In the genomic region with DNA sequence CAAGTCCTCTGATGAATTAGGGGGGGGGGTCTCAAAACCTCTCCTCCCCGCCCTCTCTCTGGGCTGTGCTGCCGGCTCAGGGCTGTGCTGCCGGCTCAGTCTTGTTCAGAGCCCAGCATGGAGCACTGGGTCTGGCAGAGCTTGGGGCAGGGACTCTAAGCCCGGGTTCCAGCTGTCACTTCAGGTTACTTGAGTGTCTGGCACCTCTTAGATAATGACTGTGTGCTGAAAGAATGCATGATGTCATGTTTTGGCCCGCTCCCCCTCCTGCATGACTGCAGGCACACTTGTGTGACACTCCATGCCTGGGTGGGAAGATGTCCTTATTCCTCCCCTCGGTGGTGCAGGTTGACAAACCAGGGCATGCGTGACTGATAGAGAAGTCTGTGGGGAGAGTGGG, we compare ENCODE assay signal across 9 mouse cellular contexts. TPM values are rescaled to one million over a fixed set of nuclear protein-coding genes. Genes with fewer than 3 reads are reported as not detected.
DNase-seq lines count a peak whose midpoint lies in the region; ATAC-seq and TF ChIP-seq lines count a peak whose summit lies in the region.
"Had no signal": no experiment of that assay in that cellular context is flagged by ENCODE, and none has a peak within 500 bp of the region (broad histone marks: within the 10 kb centered on the region; RNA-seq: fewer than 3 reads in every experiment).

No protein-coding gene starts in this region.

- TF ChIP-seq EP300 in lung, postnatal 0 days (IDR thresholded peaks at IDR 0.05): no peak

- peak overlapping the region; percentile 56; the same call in 1 of the 2 replicates for H3K27ac ChIP-seq in heart, embryonic 13.5 days (replicated peaks)
- H3K27ac ChIP-seq in lung, postnatal 0 days (ENCODE audit: low read length): no peak overlapping the region
- no peak overlapping the region; the same call in 1 of the 2 replicates for H3K27ac ChIP-seq in left cerebral cortex, adult 2 months

- WGBS in heart, embryonic 13.5 days: 21% methylated on average over 7 of the region's 7 CpGs
- 28% methylated on average over 7 of the region's 7 CpGs for WGBS in lung, postnatal 0 days

- no peak for TF ChIP-seq CTCF in lung, postnatal 0 days (IDR thresholded peaks at IDR 0.05)
- TF ChIP-seq CTCF in left cerebral cortex, adult 2 months (IDR thresholded peaks at IDR 0.05): no peak

- ATAC-seq in heart, embryonic 13.5 days (ENCODE audit: extremely low read depth, insufficient number of reproducible peaks, low FRiP score, low TSS enrichment): 0 out of 2 replicates have a peak, but pooled peaks have one; percentile 21
- ATAC-seq in lung, postnatal 0 days: peak; percentile 61

- intact Hi-C loops in left cerebral cortex, adult 2 months (cut with DNase I): no loop called here

- no peak overlapping the region for H3K4me2 ChIP-seq in heart, embryonic 13.5 days
- no peak overlapping the region for H3K4me2 ChIP-seq in lung, postnatal 0 days (replicated peaks; ENCODE audit: low read depth, low read length)

- H3K9me3 ChIP-seq in heart, embryonic 13.5 days: no peaks in the 10 kb centered on the region
- H3K9me3 ChIP-seq in lung, postnatal 0 days (ENCODE audit: low read length): no peaks in the 10 kb centered on the region

- H3K36me3 ChIP-seq in heart, embryonic 13.5 days: no peaks in the 10 kb centered on the region
- no peaks in the 10 kb centered on the region for H3K36me3 ChIP-seq in lung, postnatal 0 days (ENCODE audit: insufficient read depth, low read length)

- H3K4me1 ChIP-seq in heart, embryonic 13.5 days: peaks cover 27% of the 10 kb centered on the region
- H3K4me1 ChIP-seq in lung, postnatal 0 days (ENCODE audit: insufficient read depth, low read depth, low read length): peaks cover 5% of the 10 kb centered on the region; the same call in 1 of the 2 replicates

- peak; percentile 38 for DNase-seq in adrenal gland, adult 2 months
- DNase-seq in adrenal gland, adult 18-20 months (ENCODE audit: low spot score in 2 of 2): no peak
- DNase-seq in 3T3-L1 (ENCODE audit: low read depth, low spot score): peak; percentile 23
- DNase-seq in lung, postnatal 0 days (ENCODE audit: low spot score): peak; percentile 52
- no peak for DNase-seq in spleen, adult 18-20 months
- DNase-seq in right cerebral cortex, postnatal 10 days (ENCODE audit: low spot score in 2 of 2): no peak
- DNase-seq in left cerebral cortex, adult 2 months (ENCODE audit: extremely low spot score in 1 of 2, low spot score in 2 of 2): no peak
- DNase-seq: layer of hippocampus, postnatal 36 days had no signal

- H3K4me3 ChIP-seq in heart, embryonic 13.5 days: no peak overlapping the region
- H3K4me3 ChIP-seq in lung, postnatal 0 days (ENCODE audit: low read depth, low read length): no peak overlapping the region
- H3K4me3 ChIP-seq in left cerebral cortex, adult 2 months: no peak overlapping the region

- H3K27me3 ChIP-seq in heart, embryonic 13.5 days (replicated peaks): peaks cover 90% of the 10 kb centered on the region
- H3K27me3 ChIP-seq in lung, postnatal 0 days (replicated peaks; ENCODE audit: insufficient read depth, low read length): peaks cover 43% of the 10 kb centered on the region

- H3K9ac ChIP-seq in heart, embryonic 13.5 days: peak overlapping the region; percentile 24; the same call in 1 of the 2 replicates
- no peak overlapping the region for H3K9ac ChIP-seq in lung, postnatal 0 days (replicated peaks; ENCODE audit: low read depth)

RNA-seq across cellular contexts. Expression of gene Mgat5b, which starts 3.4 kb away (rescaled TPM):
- under 1 TPM; 0.21 to 0.92 TPM for total RNA-seq in adrenal gland, adult 2 months (2021)
- 1.8 and 1.9 TPM in 2 replicates for polyA plus RNA-seq in adrenal gland, adult 2 months (2012; rRNA removed)
- under 1 TPM; 0.19 to 0.36 TPM for total RNA-seq in adrenal gland, adult 18-20 months (2021)
- 0.61 and 0.67 TPM in 2 replicates for polyA plus RNA-seq in heart, embryonic 13.5 days (2015; fragmentation: Nextera tagmentation; extraction: Ambion mirVana)
- polyA plus RNA-seq in lung, postnatal 0 days (2015; fragmentation: Nextera tagmentation; extraction: Ambion mirVana): not detected in 2 replicates
- total RNA-seq in left cerebral cortex, adult 2 months (2021): 10 to 100 TPM; 80.0 to 92.0 TPM

Comparison
In these comparisons a context has a peak if more than half of its experiments do, and no peak if none do; other contexts are left out.
1. DNase-seq: peak in adrenal gland, adult 2 months (single experiment), 3T3-L1 (single experiment) and lung, postnatal 0 days (single experiment); none in adrenal gland, adult 18-20 months (0 of 2), spleen, adult 18-20 months (0 of 2), right cerebral cortex, postnatal 10 days (0 of 2) and left cerebral cortex, adult 2 months (0 of 2).
2. RNA of gene Mgat5b, which starts 3.4 kb away (total RNA-seq): 80.0 to 92.0 TPM in left cerebral cortex, adult 2 months; 0.21 to 0.92 TPM in adrenal gland, adult 2 months and 0.19 to 0.36 TPM in adrenal gland, adult 18-20 months; every median in the first group is over 10 times any median in the second.